Mouse (Mus musculus): ENCODE data around the gene Zfp958. TPM values are rescaled to one million over a fixed set of nuclear protein-coding genes. Genes with fewer than 3 reads are reported as not detected.
A peak's percentile ranks its signal among the peaks of the same experiment; 100 is the strongest.
"Not testable (repeated sequence)": the region's sequence is repeated elsewhere in the genome, so short reads cannot be mapped to it uniquely, and the experiment has no call there.

Gene Zfp958
- polyA plus RNA-seq (2011; ENCODE audit: insufficient read length, low read depth, missing spikeins): 10.7 and 15.1 TPM in 2 replicates

GRCm38 (mm10) chr8:4612932-4613853 lies at the start of gene Zfp958:
Gene Zfp958, plus strand, starts transcription at chr8:4613167.
- Histone ChIP-seq H3K4me3 (ENCODE audit: insufficient read depth, low read length) (peak within 1 kb of the TSS; percentile 78), H3K4me1 (ENCODE audit: control insufficient read depth, insufficient read depth, low read length) (no peaks in the 10 kb centered on the region; the same call in 1 of the 2 replicates), H3K27ac (ENCODE audit: insufficient read depth, low read length) (peak within 1 kb of the TSS; percentile 82)
- TF ChIP-seq CTCF (IDR thresholded peaks at IDR 0.05; ENCODE audit: borderline replicate concordance, insufficient read depth, low read length) (no peak), POLR2A (IDR thresholded peaks at IDR 0.05; ENCODE audit: low read depth, low read length) (peak; percentile 94)

- no peak for TF ChIP-seq POLR2A (IDR thresholded peaks at IDR 0.05; ENCODE audit: low read depth, low read length)
- TF ChIP-seq CTCF (IDR thresholded peaks at IDR 0.05; ENCODE audit: borderline replicate concordance, insufficient read depth, low read length): no peak
- no peaks in the 10 kb centered on the region for H3K4me1 ChIP-seq (ENCODE audit: control insufficient read depth, insufficient read depth, low read length)
- no peak overlapping the region for H3K27ac ChIP-seq (ENCODE audit: insufficient read depth, low read length)
- no peak overlapping the region for H3K4me3 ChIP-seq (ENCODE audit: insufficient read depth, low read length)
Observed at GRCm38 (mm10) chr8:4581986-4582385, 31.0 kb upstream of the Zfp958 start.

- H3K4me3 ChIP-seq (ENCODE audit: insufficient read depth, low read length): no peak overlapping the region
- no peaks in the 10 kb centered on the region for H3K4me1 ChIP-seq (ENCODE audit: control insufficient read depth, insufficient read depth, low read length)
- H3K27ac ChIP-seq (ENCODE audit: insufficient read depth, low read length): no peak overlapping the region
- TF ChIP-seq POLR2A (IDR thresholded peaks at IDR 0.05; ENCODE audit: low read depth, low read length): no peak
Observed at GRCm38 (mm10) chr8:4582754-4583178, 30.2 kb upstream of the Zfp958 start.

- no peaks in the 10 kb centered on the region for H3K4me1 ChIP-seq (ENCODE audit: control insufficient read depth, insufficient read depth, low read length)
- no peak overlapping the region for H3K27ac ChIP-seq (ENCODE audit: insufficient read depth, low read length)
- TF ChIP-seq POLR2A (IDR thresholded peaks at IDR 0.05; ENCODE audit: low read depth, low read length) (no peak), CTCF (IDR thresholded peaks at IDR 0.05; ENCODE audit: borderline replicate concordance, insufficient read depth, low read length) (no peak)
- no peak overlapping the region for H3K4me3 ChIP-seq (ENCODE audit: insufficient read depth, low read length)
Observed at GRCm38 (mm10) chr8:4584660-4585059, 28.3 kb upstream of the Zfp958 start.

- Histone ChIP-seq H3K27ac (ENCODE audit: insufficient read depth, low read length) (no peak overlapping the region), H3K4me1 (ENCODE audit: control insufficient read depth, insufficient read depth, low read length) (no peaks in the 10 kb centered on the region), H3K4me3 (ENCODE audit: insufficient read depth, low read length) (no peak overlapping the region)
- no peak for TF ChIP-seq CTCF (IDR thresholded peaks at IDR 0.05; ENCODE audit: borderline replicate concordance, insufficient read depth, low read length)
- TF ChIP-seq POLR2A (IDR thresholded peaks at IDR 0.05; ENCODE audit: low read depth, low read length): no peak
Observed at GRCm38 (mm10) chr8:4586356-4586755, 26.6 kb upstream of the Zfp958 start.

GRCm38 (mm10) chr8:4588165-4589000 lies 24.6 kb upstream of the Zfp958 start:
- no peak overlapping the region for H3K4me3 ChIP-seq (ENCODE audit: insufficient read depth, low read length)
- TF ChIP-seq POLR2A (IDR thresholded peaks at IDR 0.05; ENCODE audit: low read depth, low read length): no peak
- TF ChIP-seq CTCF (IDR thresholded peaks at IDR 0.05; ENCODE audit: borderline replicate concordance, insufficient read depth, low read length): no peak
- no peaks in the 10 kb centered on the region for H3K4me1 ChIP-seq (ENCODE audit: control insufficient read depth, insufficient read depth, low read length)
- no peak overlapping the region for H3K27ac ChIP-seq (ENCODE audit: insufficient read depth, low read length)

- Histone ChIP-seq H3K27ac (ENCODE audit: insufficient read depth, low read length) (0 out of 2 replicates have a peak overlapping the region, but pooled peaks have one; percentile 14), H3K4me1 (ENCODE audit: control insufficient read depth, insufficient read depth, low read length) (no peaks in the 10 kb centered on the region; the same call in 1 of the 2 replicates), H3K4me3 (ENCODE audit: insufficient read depth, low read length) (no peak overlapping the region)
- no peak for TF ChIP-seq POLR2A (IDR thresholded peaks at IDR 0.05; ENCODE audit: low read depth, low read length)
- TF ChIP-seq CTCF (IDR thresholded peaks at IDR 0.05; ENCODE audit: borderline replicate concordance, insufficient read depth, low read length): no peak
Observed at GRCm38 (mm10) chr8:4608896-4609295, 4.1 kb upstream of the Zfp958 start.

- not testable (repeated sequence) for H3K4me3 ChIP-seq (ENCODE audit: insufficient read depth, low read length); H3K27ac ChIP-seq (ENCODE audit: insufficient read depth, low read length); H3K4me1 ChIP-seq (ENCODE audit: control insufficient read depth, insufficient read depth, low read length)
Observed at GRCm38 (mm10) chr8:4611626-4612175, 1.3 kb upstream of the Zfp958 start.

GRCm38 (mm10) chr8:4627349-4627748 lies 14.4 kb downstream of the Zfp958 start:
- TF ChIP-seq POLR2A (IDR thresholded peaks at IDR 0.05; ENCODE audit: low read depth, low read length): no peak
- TF ChIP-seq CTCF (IDR thresholded peaks at IDR 0.05; ENCODE audit: borderline replicate concordance, insufficient read depth, low read length): no peak
- Histone ChIP-seq H3K4me3 (ENCODE audit: insufficient read depth, low read length) (no peak overlapping the region), H3K4me1 (ENCODE audit: control insufficient read depth, insufficient read depth, low read length) (no peaks in the 10 kb centered on the region), H3K27ac (ENCODE audit: insufficient read depth, low read length) (no peak overlapping the region)

Data from embryonic fibroblast, embryonic 13.5 days (primary cell).